Mouse (Mus musculus) T-helper 17 cell (primary cell): ENCODE measurements around the gene Atp13a3.

Experiments used
- in situ Hi-C, 2 experiments: fragments of 300-600 bp; cut with MboI, MseI; formaldehyde crosslinking; loops; 1 replicate in 1 of 2; 2 replicates in 1 of 2; pipeline ENCODE4 v1.15.1; 2025; ENCODE audit warnings: high pct_unique_total_duplicates in 2 of 2

Gene Atp13a3

DNA sequence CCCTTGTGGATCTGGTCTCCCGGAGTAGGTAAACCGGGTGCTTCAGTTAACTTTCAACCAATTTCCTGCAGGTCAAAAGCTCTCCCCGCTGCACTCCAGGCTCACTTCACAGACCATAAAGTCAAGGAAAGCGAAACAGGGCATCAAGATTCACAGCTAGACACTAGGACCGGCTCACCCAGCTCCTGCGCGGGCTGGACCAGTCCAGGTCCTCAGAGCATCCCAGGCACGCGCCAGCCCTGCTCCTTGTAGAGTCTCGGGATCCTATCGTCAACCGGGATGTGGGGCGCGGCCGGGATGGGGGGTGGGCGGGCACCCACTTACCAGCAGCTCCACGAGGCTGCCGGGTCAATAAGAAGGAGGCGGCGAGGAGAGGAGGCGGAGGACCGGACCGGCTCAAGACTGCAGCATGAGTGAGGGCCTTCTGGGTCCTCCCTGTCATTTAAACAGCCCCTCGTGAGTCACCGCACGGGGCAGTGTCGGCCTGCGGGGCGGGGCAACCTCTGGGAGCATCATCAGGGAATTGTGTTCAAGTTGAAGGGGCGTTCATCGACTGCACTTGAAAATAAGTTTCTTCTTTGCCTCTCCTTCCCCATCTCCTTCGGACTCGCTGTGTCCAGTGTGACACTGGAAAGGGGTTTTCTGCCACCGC is 122.8 kb downstream of the Atp13a3 start, which contains the start of gene Lrrc15:
Lrrc15 (minus strand) TSS at position 413 of the 652 bp plus-strand sequence.
- in situ Hi-C loops, result no loop called here

DNA sequence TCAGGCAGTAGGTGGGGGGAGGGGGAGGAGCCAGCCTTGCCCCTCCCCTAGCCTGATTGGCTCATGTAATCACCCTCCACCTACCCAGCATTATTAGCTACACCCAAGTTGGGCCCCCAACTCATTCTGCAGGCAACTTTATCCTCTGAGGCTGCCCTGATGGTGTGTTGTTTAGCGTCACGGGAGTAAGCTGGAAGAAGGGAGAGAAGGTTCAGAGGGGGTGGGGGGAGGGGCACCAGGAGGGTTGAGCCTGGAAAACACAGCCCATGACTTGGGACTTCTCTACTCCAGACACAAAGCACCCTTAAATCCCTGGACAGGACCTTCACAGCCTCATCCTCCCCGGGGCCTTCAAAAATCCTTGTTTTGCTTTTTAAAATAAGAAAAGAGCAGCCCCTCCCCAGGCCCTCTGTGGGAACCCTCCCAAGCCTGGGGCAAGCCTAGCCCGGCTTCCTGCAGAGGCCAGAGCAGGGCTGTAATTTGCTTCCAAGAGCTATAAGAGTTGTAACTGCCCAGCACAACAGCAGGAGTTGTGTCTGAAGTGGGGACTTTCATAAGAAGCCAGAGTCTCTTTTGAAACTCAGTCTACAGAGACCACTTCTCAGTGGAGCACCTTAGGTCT is 125.0 kb downstream of the Atp13a3 start:
- in situ Hi-C loops, result no loop called here

DNA sequence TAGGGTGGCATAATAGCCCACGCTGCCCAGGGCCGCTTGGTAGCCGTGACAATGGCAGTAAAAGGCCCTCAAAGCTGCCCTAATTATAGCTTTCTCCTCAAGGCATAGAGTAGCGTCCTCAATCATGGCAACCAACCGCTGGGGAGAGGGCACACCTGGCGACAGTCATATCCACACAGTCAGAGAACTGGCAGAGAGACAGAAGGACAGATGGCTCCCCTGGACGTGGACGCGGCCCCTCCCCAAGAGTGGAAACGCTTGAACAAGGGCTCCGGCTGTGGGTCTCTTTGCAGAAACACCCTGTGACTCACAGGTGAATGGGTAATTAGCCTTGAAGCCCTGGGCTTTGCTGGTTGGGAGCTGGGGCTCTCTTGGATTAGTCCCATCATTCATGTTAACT is 127.4 kb downstream of the Atp13a3 start:
- in situ Hi-C loops, result no loop called here

GRCm38 (mm10) chr16:30275558-30276340 is 130.0 kb downstream of the Atp13a3 start:
- in situ Hi-C loops, result no loop called here

DNA sequence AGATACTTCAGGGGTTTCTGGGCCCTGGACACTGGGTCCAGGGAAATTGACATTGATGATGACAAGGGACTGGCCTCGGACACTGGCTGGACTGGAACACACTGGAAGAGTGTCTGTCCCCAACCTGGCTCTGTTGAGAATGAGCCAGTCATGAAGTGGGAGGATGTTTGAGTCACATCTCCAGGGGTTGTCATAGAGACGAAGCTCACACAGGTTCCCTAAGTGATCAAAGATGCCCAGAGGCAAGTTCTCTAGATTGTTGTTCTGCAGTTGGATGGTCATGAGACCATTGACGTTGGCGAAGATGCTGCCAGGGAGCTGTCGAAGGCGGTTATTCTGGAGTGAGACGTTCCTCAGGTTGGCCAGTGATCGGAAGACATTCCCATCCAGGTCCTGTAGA is 132.7 kb downstream of the Atp13a3 start:
- in situ Hi-C loops, result loop anchor here in 1 of 2 experiments (25.0 kb wide), 1 partner anchor 1436 kb away; no protein-coding TSS in a partner anchor

- in situ Hi-C loops, result loop anchor here in 1 of 2 experiments (25.0 kb wide), 1 partner anchor 1435 kb away; no protein-coding TSS in a partner anchor
Measured at GRCm38 (mm10) chr16:30271941-30272595, 133.7 kb downstream of the Atp13a3 start.

- in situ Hi-C loops, result loop anchor here in 1 of 2 experiments (25.0 kb wide), 1 partner anchor 1434 kb away; no protein-coding TSS in a partner anchor
Measured at GRCm38 (mm10) chr16:30271223-30271761, 134.5 kb downstream of the Atp13a3 start.

DNA sequence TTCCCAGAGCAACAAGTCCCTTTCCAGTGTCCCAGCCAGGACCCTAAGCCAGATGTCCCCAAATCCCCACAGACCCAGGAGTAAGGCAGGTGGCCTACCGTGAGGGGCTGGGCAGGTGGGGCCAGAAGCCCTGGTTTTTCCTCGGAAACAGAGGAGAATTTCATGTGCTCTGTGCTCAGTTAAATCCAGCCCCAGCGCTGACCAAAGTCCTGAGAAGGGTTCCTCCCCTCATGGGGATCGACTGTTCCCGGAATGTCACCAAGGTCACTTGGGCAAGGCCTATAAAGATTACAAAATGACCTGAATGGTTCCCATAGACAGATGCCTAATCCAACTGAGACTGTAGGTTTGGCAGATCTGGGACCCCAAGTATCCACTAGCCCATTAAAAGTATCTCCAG is 138.4 kb downstream of the Atp13a3 start, which contains the start of gene Cpn2:
Cpn2 (minus strand) TSS at position 141 of the 400 bp plus-strand sequence.
- in situ Hi-C loops, result loop anchor here in 1 of 2 experiments (25.0 kb wide), 1 partner anchor 1430 kb away; no protein-coding TSS in a partner anchor

DNA sequence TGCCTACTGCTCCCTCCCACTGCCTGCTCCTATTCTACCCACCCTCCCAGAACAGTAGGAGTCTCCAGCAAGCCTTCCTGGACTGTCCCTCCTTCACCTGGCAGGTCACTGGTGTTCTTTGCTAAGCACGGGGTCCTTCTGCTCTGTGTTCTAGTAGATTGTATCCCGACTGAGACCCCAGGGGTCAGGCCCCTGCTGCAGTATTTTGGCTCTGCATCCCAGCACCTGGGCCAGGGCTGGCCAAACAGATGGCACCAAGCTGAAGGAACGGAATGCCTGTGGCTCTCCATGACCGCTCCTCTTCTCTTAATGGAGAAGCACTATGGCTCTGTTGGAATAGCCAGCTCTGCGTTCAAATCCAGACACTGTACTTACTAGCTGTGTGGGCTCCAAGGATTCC is 139.2 kb downstream of the Atp13a3 start:
- in situ Hi-C loops, result loop anchor here in 1 of 2 experiments (25.0 kb wide), 1 partner anchor 1429 kb away; no protein-coding TSS in a partner anchor

DNA sequence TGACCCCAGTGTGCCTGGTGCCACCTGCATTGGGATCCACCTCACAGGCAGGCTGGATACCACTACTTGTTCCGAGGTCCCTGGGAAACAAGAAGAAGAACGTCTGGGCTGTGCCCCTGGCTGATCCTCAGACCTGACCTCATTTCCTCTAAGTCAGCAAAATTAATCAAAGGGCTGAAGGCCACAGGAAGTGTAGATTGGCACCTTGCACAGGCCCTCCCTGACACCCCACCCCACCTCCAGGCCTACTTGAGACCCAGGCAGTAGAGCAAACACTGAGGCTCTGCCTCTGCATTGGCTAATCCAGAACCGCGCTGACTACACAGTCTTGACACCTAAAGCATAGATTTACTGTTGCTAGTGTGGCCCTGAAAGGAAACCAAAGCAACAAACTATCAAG is 140.2 kb downstream of the Atp13a3 start:
- in situ Hi-C loops, result loop anchor here in 1 of 2 experiments (25.0 kb wide), 1 partner anchor 1428 kb away; no protein-coding TSS in a partner anchor

DNA sequence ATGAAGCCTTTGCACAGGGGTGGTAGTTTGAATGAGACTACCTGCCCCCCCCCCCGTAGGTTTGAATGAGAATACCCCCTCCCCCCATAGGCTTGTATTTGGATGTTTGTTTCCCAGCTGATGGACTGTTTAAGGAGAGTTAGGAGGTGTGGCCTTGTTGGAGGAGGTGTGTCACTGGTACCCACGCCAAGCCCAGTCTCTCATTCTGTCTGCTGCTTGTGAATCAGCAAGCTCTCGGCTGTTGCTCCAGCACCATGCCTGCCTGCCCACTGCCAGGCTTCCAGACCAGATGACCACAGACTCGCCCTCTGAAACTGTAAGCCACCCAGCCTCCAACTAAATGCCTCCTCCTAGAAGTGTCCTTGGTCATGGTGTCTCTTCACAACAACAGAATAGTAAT is 142.6 kb downstream of the Atp13a3 start:
- in situ Hi-C loops, result loop anchor here in 1 of 2 experiments (25.0 kb wide), 1 partner anchor 1426 kb away; no protein-coding TSS in a partner anchor

GRCm38 (mm10) chr16:30262664-30263063 is 143.1 kb downstream of the Atp13a3 start:
- in situ Hi-C loops, result loop anchor here in 1 of 2 experiments (25.0 kb wide), 1 partner anchor 1425 kb away; no protein-coding TSS in a partner anchor
